Mouse (Mus musculus) cerebellum, adult 2 months (tissue): ENCODE data around the gene Rarg.

ENCODE experiments used
- CTCF ChIP-seq: fragments of 200-500 bp; IDR thresholded peaks from 2 replicates; pipeline ENCODE4 v1.5.1; 2011; ENCODE audit warnings: low read depth, mild to moderate bottlenecking, control low read depth, low read length, moderate library complexity, borderline replicate concordance; ENCODE audit not compliant: insufficient read depth
- POLR2A ChIP-seq: fragments of 200-500 bp; IDR thresholded peaks from 2 replicates; pipeline ENCODE4 v1.6.1; 2011; ENCODE audit warnings: low read length, control low read depth, borderline replicate concordance; ENCODE audit not compliant: insufficient read depth

- TF ChIP-seq POLR2A, result no peak
- no peak for TF ChIP-seq CTCF
Measured at GRCm38 (mm10) chr15:102214132-102214531, 43.2 kb downstream of the Rarg start.
